8 mouse cellular contexts compared by ENCODE assay signal in genomic region chr2:3785546-3785945, GRCm38 (mm10).
"Had no signal": no experiment of that assay in that cellular context is flagged by ENCODE, and none has a peak within 500 bp of the region (broad histone marks: within the 10 kb centered on the region; RNA-seq: fewer than 3 reads in every experiment).

No protein-coding gene starts in this region.

- DNase-seq: kidney, postnatal 14 days; lung, adult 2 months; lung, postnatal 36 days; midbrain, embryonic 14.5 days; right cerebral cortex, postnatal 14 days; thymus, adult 2 months; thymus, postnatal 36 days had no signal

- ATAC-seq: lung, postnatal 0 days had no signal
